Mouse (Mus musculus) kidney, embryonic 15.5 days (tissue): ENCODE measurements at regions not wholly inside any gene's neighbourhood (a gene's known extent, or its start where the extent isn't known, plus 50 kb on each side); places are given as distances from the start of the nearest gene placed in this dataset.

Source experiments
- ATAC-seq: fragments of 200-750 bp; cut with Nextera tagmentation; replicated peaks from 2 replicates; pipeline ENCODE4 v1.8.0; 2017; ENCODE audit warnings: moderate TSS enrichment; ENCODE audit not compliant: low FRiP score
- H3K27ac ChIP-seq: fragments of 300-500 bp; sonication (generic); 2 replicates; pipeline ENCODE4 v1.5.1; 2015; ENCODE audit warnings: mild to moderate bottlenecking, inconsistent platforms
- H3K27me3 ChIP-seq: fragments of 300-500 bp; sonication (generic); 2 replicates; pipeline ENCODE4 v1.6.1; 2015; ENCODE audit warnings: inconsistent platforms
- H3K36me3 ChIP-seq: fragments of 300-500 bp; sonication (generic); 2 replicates; pipeline ENCODE4 v1.6.1; 2015; ENCODE audit warnings: inconsistent platforms
- H3K4me1 ChIP-seq: fragments of 300-500 bp; sonication (generic); 2 replicates; pipeline ENCODE4 v1.6.1; 2015; ENCODE audit warnings: inconsistent platforms
- H3K4me2 ChIP-seq: fragments of 300-500 bp; sonication (generic); 2 replicates; pipeline ENCODE4 v1.6.1; 2015; ENCODE audit warnings: moderate library complexity, mild to moderate bottlenecking, inconsistent platforms
- H3K4me3 ChIP-seq: fragments of 300-500 bp; sonication (generic); replicated peaks from 2 replicates; pipeline ENCODE4 v1.5.1; 2015; ENCODE audit warnings: mild to moderate bottlenecking, inconsistent platforms
- H3K9ac ChIP-seq: fragments of 300-500 bp; sonication (generic); 2 replicates; pipeline ENCODE4 v1.6.1; 2015; ENCODE audit warnings: mild to moderate bottlenecking, inconsistent platforms
- H3K9me3 ChIP-seq: fragments of 300-500 bp; sonication (generic); replicated peaks from 2 replicates; pipeline ENCODE4 v1.6.1; 2016; ENCODE audit warnings: inconsistent platforms
- WGBS: fragments of 180-500 bp; shearing (Covaris S2); methylation state at CpG from one replicate; pipeline ENCODE4 v1.1.7; 2015; ENCODE audit warnings: mixed read lengths; 5-methylcytosine and 5-hydroxymethylcytosine counted together

GRCm38 (mm10) chr13:51277515-51277914, 106.7 kb downstream of the Nxnl2 start:
- Histone ChIP-seq H3K4me3 (no peak overlapping the region), H3K4me1 (peaks cover 48% of the 10 kb centered on the region), H3K27ac (peak overlapping the region; percentile 39), H3K4me2 (no peak overlapping the region), H3K27me3 (no peaks in the 10 kb centered on the region), H3K9me3 (no peaks in the 10 kb centered on the region), H3K36me3 (no peaks in the 10 kb centered on the region), H3K9ac (no peak overlapping the region)
- ATAC-seq: peak; percentile 30; the same call in 1 of the 2 replicates
- 32% methylated on average over 10 of the region's 10 CpGs for WGBS

GRCm38 (mm10) chr13:51279642-51280387, 109.0 kb downstream of the Nxnl2 start:
- peak; percentile 76 for ATAC-seq
- WGBS: 11% methylated on average over 8 of the region's 8 CpGs

GRCm38 (mm10) chr13:51280388-51280753, 109.5 kb downstream of the Nxnl2 start:
- H3K27ac ChIP-seq: peak overlapping the region; percentile 87
- ATAC-seq: peak; percentile 64
- H3K9ac ChIP-seq: no peak overlapping the region
- no peak overlapping the region for H3K4me3 ChIP-seq
- no peaks in the 10 kb centered on the region for H3K9me3 ChIP-seq
- H3K4me2 ChIP-seq: no peak overlapping the region
- peaks cover 44% of the 10 kb centered on the region for H3K4me1 ChIP-seq
- no peaks in the 10 kb centered on the region for H3K27me3 ChIP-seq
- no peaks in the 10 kb centered on the region for H3K36me3 ChIP-seq
- 35% methylated on average over 8 of the region's 8 CpGs for WGBS

More at GRCm38 (mm10) chr13:51279642-51280387, 109.0 kb downstream of the Nxnl2 start:
- no peaks in the 10 kb centered on the region for H3K36me3 ChIP-seq
- H3K27ac ChIP-seq: peak overlapping the region; percentile 87
- H3K9me3 ChIP-seq: no peaks in the 10 kb centered on the region
- no peaks in the 10 kb centered on the region for H3K27me3 ChIP-seq
- no peak overlapping the region for H3K4me3 ChIP-seq
- H3K4me1 ChIP-seq: peaks cover 45% of the 10 kb centered on the region
- no peak overlapping the region for H3K4me2 ChIP-seq
- no peak overlapping the region for H3K9ac ChIP-seq

DNA sequence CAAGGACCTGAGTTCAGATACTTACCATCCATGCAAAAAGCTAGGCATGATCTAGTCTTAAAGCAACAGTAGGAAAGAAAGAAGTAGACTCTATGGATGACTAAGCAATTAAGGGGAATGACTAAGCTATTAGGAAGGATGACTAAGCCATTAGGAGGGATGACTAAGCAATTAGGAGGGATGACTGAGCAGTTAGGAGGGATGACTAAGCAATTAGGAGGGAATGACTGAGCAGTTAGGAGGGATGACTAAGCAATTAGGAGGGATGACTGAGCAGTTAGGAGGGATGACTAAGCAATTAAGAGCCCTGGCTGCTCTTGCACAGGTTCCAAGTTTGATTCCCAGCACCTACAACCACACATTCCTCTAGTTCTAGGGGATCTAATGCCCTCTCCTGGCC, 113.9 kb downstream of the Nxnl2 start:
- H3K27me3 ChIP-seq: no peaks in the 10 kb centered on the region
- no peak for ATAC-seq
- H3K9ac ChIP-seq: no peak overlapping the region
- H3K9me3 ChIP-seq: no peaks in the 10 kb centered on the region
- H3K27ac ChIP-seq: no peak overlapping the region
- H3K36me3 ChIP-seq: no peaks in the 10 kb centered on the region
- H3K4me2 ChIP-seq: no peak overlapping the region
- no peak overlapping the region for H3K4me3 ChIP-seq
- H3K4me1 ChIP-seq: peaks cover 14% of the 10 kb centered on the region

- no peaks in the 10 kb centered on the region for H3K36me3 ChIP-seq
- ATAC-seq: no peak
- no peaks in the 10 kb centered on the region for H3K4me1 ChIP-seq
- H3K9ac ChIP-seq: no peak overlapping the region
- no peak overlapping the region for H3K4me3 ChIP-seq
- no peaks in the 10 kb centered on the region for H3K9me3 ChIP-seq
- no peaks in the 10 kb centered on the region for H3K27me3 ChIP-seq
- H3K27ac ChIP-seq: 0 out of 2 replicates have a peak overlapping the region, but pooled peaks have one; percentile 4
- H3K4me2 ChIP-seq: no peak overlapping the region
- 70% methylated on average over 4 of the region's 4 CpGs for WGBS
Measured at GRCm38 (mm10) chr13:51289442-51289841, 118.6 kb downstream of the Nxnl2 start.

- H3K4me1 ChIP-seq: 0 out of 2 replicates have a peak, but pooled peaks cover 1% of the 10 kb centered on the region
- no peak overlapping the region for H3K9ac ChIP-seq
- WGBS: 88% methylated on average over 7 of the region's 7 CpGs
- no peaks in the 10 kb centered on the region for H3K27me3 ChIP-seq
- no peak overlapping the region for H3K4me2 ChIP-seq
- no peak for ATAC-seq
- H3K9me3 ChIP-seq: no peaks in the 10 kb centered on the region
- no peaks in the 10 kb centered on the region for H3K36me3 ChIP-seq
- no peak overlapping the region for H3K4me3 ChIP-seq
- H3K27ac ChIP-seq: no peak overlapping the region
Measured at GRCm38 (mm10) chr13:51290021-51290424, 118.4 kb upstream of the S1pr3 start.

DNA sequence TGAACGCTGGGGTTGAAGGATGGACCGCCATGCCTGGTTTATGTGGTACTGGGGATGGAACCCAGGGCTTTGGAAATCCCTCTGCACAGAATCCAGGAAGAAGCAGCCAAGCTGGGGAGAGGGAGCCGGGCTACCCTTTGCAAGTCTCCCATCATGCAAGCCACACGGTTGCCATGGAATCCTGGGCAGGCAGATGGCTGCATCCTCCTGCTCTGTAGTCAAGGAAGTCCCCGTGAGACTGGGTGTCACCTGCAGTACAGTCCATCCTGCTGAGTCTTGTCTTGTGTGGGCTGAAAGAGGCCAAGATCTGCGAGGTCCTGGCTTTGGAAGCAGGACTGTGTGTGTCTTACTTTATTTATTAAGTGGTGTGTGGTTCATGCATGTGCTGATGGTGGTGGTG, 117.5 kb upstream of the S1pr3 start:
- WGBS: 83% methylated on average over 6 of the region's 6 CpGs
- Histone ChIP-seq H3K27me3 (no peaks in the 10 kb centered on the region), H3K4me2 (no peak overlapping the region), H3K9ac (no peak overlapping the region), H3K4me1 (peaks cover 5% of the 10 kb centered on the region), H3K36me3 (no peaks in the 10 kb centered on the region), H3K9me3 (no peaks in the 10 kb centered on the region), H3K27ac (no peak overlapping the region), H3K4me3 (no peak overlapping the region)
- no peak for ATAC-seq

DNA sequence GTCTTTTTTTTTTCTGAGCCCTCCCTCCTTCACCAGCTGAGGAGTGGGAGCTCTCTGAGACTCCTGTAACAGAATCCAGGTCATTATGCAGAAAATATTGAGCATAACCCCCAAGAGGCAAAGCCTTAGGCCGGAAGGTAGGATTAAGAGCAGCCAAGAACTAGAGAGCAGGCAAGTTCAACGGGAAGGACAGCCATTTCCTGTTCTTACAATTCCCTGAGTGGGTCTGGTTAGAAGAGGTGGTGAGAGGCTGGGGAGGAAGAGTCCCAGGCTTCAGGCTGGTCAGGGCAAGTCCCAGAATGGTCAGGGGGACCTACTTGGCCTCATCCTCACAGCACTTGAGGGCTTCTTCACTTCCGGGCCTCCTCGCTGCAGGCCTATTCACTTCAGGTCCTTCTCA, 115.4 kb upstream of the S1pr3 start:
- WGBS: 73% methylated on average over 4 of the region's 4 CpGs
- Histone ChIP-seq H3K36me3 (no peaks in the 10 kb centered on the region), H3K4me3 (no peak overlapping the region), H3K27me3 (no peaks in the 10 kb centered on the region), H3K4me1 (peaks cover 12% of the 10 kb centered on the region), H3K27ac (peak overlapping the region; percentile 51), H3K4me2 (no peak overlapping the region), H3K9ac (no peak overlapping the region), H3K9me3 (no peaks in the 10 kb centered on the region)
- ATAC-seq: no peak

DNA sequence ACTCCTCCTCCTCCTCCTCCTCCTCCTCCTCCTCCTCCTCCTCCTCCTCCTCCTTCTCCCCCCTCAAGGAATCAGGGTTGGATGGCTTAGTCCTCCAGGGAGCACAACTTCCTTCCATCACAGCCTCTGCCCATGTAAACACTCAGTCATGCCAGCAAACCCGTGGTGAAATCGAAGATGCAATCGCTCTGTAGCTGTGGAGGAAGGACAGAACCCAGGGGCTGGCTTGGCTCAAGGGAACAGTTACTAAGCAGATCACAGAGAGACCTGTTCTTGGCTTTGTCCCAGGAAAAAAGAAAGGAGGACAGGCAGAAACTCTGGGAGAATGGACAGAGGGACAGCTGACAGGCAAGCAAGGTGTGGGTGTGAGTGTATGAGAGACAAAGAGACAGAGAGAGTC, 112.6 kb upstream of the S1pr3 start:
- Histone ChIP-seq H3K4me1 (peaks cover 12% of the 10 kb centered on the region), H3K9ac (no peak overlapping the region)
- no peak for ATAC-seq

DNA sequence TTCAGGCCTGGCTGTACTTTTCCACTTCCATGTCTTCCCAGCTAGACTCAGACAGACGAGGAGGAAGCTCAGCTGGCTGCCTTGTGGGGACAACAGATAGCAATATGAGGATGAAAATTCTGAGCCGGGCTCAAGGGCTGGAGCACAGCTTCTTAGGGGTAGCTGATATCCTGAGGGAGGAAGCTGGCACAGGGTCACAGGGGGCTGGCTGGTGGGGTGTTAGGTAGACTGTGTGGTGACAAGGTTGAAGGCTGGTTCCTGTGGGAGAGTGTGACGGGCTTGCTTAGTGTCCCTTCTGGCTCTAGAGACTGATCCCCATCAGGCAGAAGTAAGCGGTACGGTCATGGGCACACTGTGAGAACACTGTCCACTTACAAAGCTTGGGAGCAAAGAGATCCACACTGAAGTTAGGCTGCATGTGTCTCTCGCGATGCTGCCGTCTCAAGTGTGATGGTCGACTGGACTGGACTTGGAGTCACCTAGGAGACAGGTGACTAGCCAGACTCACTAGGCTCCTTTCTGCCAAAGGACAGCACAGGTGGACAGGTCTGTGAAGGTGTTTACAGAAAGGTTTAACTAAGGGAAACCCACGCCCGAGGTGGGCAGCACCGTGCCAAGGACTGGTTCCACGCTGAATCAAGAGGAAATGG, 111.1 kb upstream of the S1pr3 start:
- Histone ChIP-seq H3K9ac (no peak overlapping the region), H3K36me3 (no peaks in the 10 kb centered on the region), H3K27me3 (no peaks in the 10 kb centered on the region), H3K27ac (peak overlapping the region; percentile 16; the same call in 1 of the 2 replicates), H3K4me1 (peaks cover 12% of the 10 kb centered on the region), H3K4me2 (no peak overlapping the region), H3K4me3 (no peak overlapping the region), H3K9me3 (no peaks in the 10 kb centered on the region)
- WGBS: 91% methylated on average over 13 of the region's 13 CpGs
- ATAC-seq: no peak

More for the DNA sequence above, 112.6 kb upstream of the S1pr3 start:
- H3K4me3 ChIP-seq: no peak overlapping the region
- H3K4me2 ChIP-seq: no peak overlapping the region
- no peak overlapping the region for H3K27ac ChIP-seq
- WGBS: 42% methylated on average over 3 of the region's 3 CpGs
- H3K9me3 ChIP-seq: no peaks in the 10 kb centered on the region
- no peaks in the 10 kb centered on the region for H3K36me3 ChIP-seq
- H3K27me3 ChIP-seq: no peaks in the 10 kb centered on the region

DNA sequence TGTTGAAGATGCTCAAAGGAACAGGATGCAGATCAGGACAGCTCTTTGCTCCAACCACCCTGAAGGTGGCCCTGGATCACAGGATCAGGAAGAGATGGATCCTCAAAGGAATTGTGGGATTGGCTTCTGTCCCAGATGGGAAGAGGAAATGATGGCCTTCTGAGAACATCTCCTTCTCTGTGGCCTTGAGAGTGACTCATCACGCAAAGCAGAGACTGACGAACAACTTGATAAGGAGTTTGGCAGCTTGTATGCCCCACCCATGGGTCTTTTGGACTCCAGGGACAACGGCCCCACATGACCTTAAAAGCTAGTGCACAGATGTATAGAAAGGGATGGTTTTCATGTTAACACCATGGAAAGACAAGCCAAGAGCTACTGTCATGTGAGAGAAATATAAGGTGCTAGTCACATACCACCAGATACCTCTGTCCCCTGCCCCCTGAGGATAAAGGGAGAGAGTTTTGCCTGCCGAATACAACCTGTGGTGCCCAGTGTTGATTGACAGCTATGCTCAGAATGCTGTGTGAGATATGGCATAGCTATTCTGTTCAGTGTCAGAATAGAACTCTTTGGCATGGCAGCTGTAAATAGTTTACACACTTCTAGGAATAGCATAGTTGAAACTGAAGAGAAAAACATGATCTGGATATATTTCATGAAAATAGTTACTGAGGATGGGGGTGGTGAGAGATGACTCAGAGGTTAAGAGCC, 109.2 kb upstream of the S1pr3 start:
- no peak overlapping the region for H3K4me2 ChIP-seq
- no peaks in the 10 kb centered on the region for H3K9me3 ChIP-seq
- H3K27me3 ChIP-seq: no peaks in the 10 kb centered on the region
- 88% methylated on average over 4 of the region's 4 CpGs for WGBS
- ATAC-seq: no peak
- H3K9ac ChIP-seq: no peak overlapping the region
- H3K27ac ChIP-seq: no peak overlapping the region
- H3K36me3 ChIP-seq: no peaks in the 10 kb centered on the region
- peaks cover 12% of the 10 kb centered on the region for H3K4me1 ChIP-seq
- H3K4me3 ChIP-seq: no peak overlapping the region

DNA sequence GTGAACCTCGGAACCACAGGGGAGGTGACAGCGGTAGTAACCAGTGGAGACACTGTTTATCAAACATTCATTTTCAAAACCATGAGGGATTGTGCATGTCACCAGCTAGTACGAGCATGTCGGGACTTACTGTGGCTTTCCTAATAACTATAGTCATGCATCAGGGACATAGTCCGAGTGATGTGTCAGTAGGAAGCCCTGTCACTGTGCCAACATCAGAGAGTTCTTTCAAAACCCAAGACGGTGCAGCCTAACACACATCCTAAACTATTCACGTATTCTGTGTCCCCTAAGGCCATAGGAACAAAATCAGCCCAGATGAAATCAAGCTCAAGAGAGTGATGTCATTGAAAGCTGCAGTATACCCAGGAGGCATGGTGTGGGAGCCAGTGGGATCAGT, 107.0 kb upstream of the S1pr3 start:
- H3K9me3 ChIP-seq: no peaks in the 10 kb centered on the region
- no peak for ATAC-seq
- H3K9ac ChIP-seq: no peak overlapping the region
- peaks cover 9% of the 10 kb centered on the region; the same call in 1 of the 2 replicates for H3K4me1 ChIP-seq
- no peak overlapping the region for H3K4me2 ChIP-seq
- H3K4me3 ChIP-seq: no peak overlapping the region
- no peaks in the 10 kb centered on the region for H3K27me3 ChIP-seq
- H3K36me3 ChIP-seq: no peaks in the 10 kb centered on the region
- H3K27ac ChIP-seq: no peak overlapping the region
- 89% methylated on average over 7 of the region's 7 CpGs for WGBS
